Comparison of ENCODE assay signal across 8 mouse cellular contexts in the genomic region with DNA sequence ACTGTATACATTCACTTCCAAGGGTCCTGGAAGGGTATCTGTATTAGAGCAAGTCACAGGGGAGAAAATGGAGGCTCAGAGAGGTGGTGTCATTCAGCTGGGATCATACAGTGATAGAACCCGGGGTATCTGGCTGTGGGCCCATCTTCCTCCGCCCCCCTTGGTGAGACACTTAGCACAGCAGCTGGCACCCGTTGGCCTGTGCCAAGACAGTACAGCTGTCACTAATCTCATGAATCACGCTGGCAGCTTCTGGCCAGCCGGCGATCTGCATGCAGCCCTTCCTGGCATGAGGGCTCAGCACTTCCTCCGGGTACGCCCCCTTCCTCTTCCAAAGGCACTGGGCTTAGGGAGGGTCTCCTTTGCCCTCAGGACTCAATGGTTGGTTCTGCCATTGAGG. TPM values are rescaled to one million over a fixed set of nuclear protein-coding genes. Genes with fewer than 3 reads are reported as not detected.
DNase-seq lines count a peak whose midpoint lies in the region; ATAC-seq and TF ChIP-seq lines count a peak whose summit lies in the region.

No protein-coding gene starts in this region.

- H3K4me3 ChIP-seq in embryonic facial prominence, embryonic 15.5 days (replicated peaks), result peak overlapping the region; percentile 10
- H3K4me3 ChIP-seq in heart, embryonic 15.5 days, result 0 out of 2 replicates have a peak overlapping the region, but pooled peaks have one; percentile 10
- H3K4me3 ChIP-seq in stomach, postnatal 0 days (ENCODE audit: low read depth, low read length), result no peak overlapping the region; the same call in 1 of the 2 replicates

- no peak for TF ChIP-seq CTCF in stomach, postnatal 0 days (IDR thresholded peaks at IDR 0.05; ENCODE audit: low read depth)

- WGBS in embryonic facial prominence, embryonic 15.5 days, result 27% methylated on average over 8 of the region's 8 CpGs
- WGBS in heart, embryonic 15.5 days, result 25% methylated on average over 8 of the region's 8 CpGs
- 24% methylated on average over 7 of the region's 8 CpGs for WGBS in stomach, postnatal 0 days

- no peaks in the 10 kb centered on the region for H3K9me3 ChIP-seq in embryonic facial prominence, embryonic 15.5 days (replicated peaks)
- no peaks in the 10 kb centered on the region for H3K9me3 ChIP-seq in heart, embryonic 15.5 days (replicated peaks)
- no peaks in the 10 kb centered on the region for H3K9me3 ChIP-seq in stomach, postnatal 0 days (ENCODE audit: control insufficient read depth, low read length)

- peak; percentile 69; the same call in 1 of the 2 replicates for ATAC-seq in embryonic facial prominence, embryonic 15.5 days (ENCODE audit: insufficient number of reproducible peaks, low FRiP score, low TSS enrichment, low read depth)
- ATAC-seq in heart, embryonic 15.5 days (replicated peaks; ENCODE audit: insufficient number of reproducible peaks, insufficient read depth, low FRiP score, low read depth), result no peak
- ATAC-seq in stomach, postnatal 0 days (ENCODE audit: low FRiP score, low TSS enrichment), result no peak
- ATAC-seq in monocyte, adult 5-6 weeks (replicated peaks; ENCODE audit: insufficient number of reproducible peaks, low FRiP score, low TSS enrichment, poor library complexity, severe bottlenecking), result no peak

- H3K27me3 ChIP-seq in embryonic facial prominence, embryonic 15.5 days, result no peaks in the 10 kb centered on the region
- H3K27me3 ChIP-seq in heart, embryonic 15.5 days, result no peaks in the 10 kb centered on the region
- H3K27me3 ChIP-seq in stomach, postnatal 0 days (ENCODE audit: control insufficient read depth, insufficient read depth, low read length), result no peaks in the 10 kb centered on the region

- peaks cover 65% of the 10 kb centered on the region for H3K4me1 ChIP-seq in embryonic facial prominence, embryonic 15.5 days
- H3K4me1 ChIP-seq in heart, embryonic 15.5 days (replicated peaks), result peaks cover 68% of the 10 kb centered on the region
- 0 out of 2 replicates have a peak, but pooled peaks cover 2% of the 10 kb centered on the region for H3K4me1 ChIP-seq in stomach, postnatal 0 days (replicated peaks; ENCODE audit: control insufficient read depth, insufficient read depth)

- peak; percentile 65 for DNase-seq in retina, postnatal 1 day
- no peak for DNase-seq in retina, embryonic 14.5 days (ENCODE audit: low spot score)
- DNase-seq in layer of hippocampus, adult 9-10 months (ENCODE audit: low spot score), result peak; percentile 59
- DNase-seq in lung, postnatal 36 days, result peak; percentile 78
- DNase-seq in stomach, postnatal 0 days (ENCODE audit: low spot score), result no peak

- peak overlapping the region; percentile 48; the same call in 1 of the 2 replicates for H3K27ac ChIP-seq in embryonic facial prominence, embryonic 15.5 days (replicated peaks)
- peak overlapping the region; percentile 77 for H3K27ac ChIP-seq in heart, embryonic 15.5 days
- 0 out of 2 replicates have a peak overlapping the region, but pooled peaks have one; percentile 0 for H3K27ac ChIP-seq in stomach, postnatal 0 days (replicated peaks)

- peaks cover 59% of the 10 kb centered on the region for H3K36me3 ChIP-seq in embryonic facial prominence, embryonic 15.5 days
- H3K36me3 ChIP-seq in heart, embryonic 15.5 days, result peaks cover 45% of the 10 kb centered on the region
- peaks cover 19% of the 10 kb centered on the region for H3K36me3 ChIP-seq in stomach, postnatal 0 days (ENCODE audit: control insufficient read depth, insufficient read depth, low read length)

- H3K4me2 ChIP-seq in embryonic facial prominence, embryonic 15.5 days (replicated peaks), result peak overlapping the region; percentile 33
- H3K4me2 ChIP-seq in heart, embryonic 15.5 days, result peak overlapping the region; percentile 46
- H3K4me2 ChIP-seq in stomach, postnatal 0 days (replicated peaks; ENCODE audit: low read depth), result peak overlapping the region; percentile 34; the same call in 1 of the 2 replicates

- no peak overlapping the region for H3K9ac ChIP-seq in embryonic facial prominence, embryonic 15.5 days
- peak overlapping the region; percentile 12; the same call in 1 of the 2 replicates for H3K9ac ChIP-seq in heart, embryonic 15.5 days
- H3K9ac ChIP-seq in stomach, postnatal 0 days (ENCODE audit: low read length), result peak overlapping the region; percentile 31; the same call in 1 of the 2 replicates

- no peak for TF ChIP-seq EP300 in stomach, postnatal 0 days (optimal IDR thresholded peaks at IDR 0.05)

RNA-seq across cellular contexts. Expression of a gene that starts 5.9 kb away (rescaled TPM):
- 25.2 and 26.2 TPM in 2 replicates for polyA plus RNA-seq in embryonic facial prominence, embryonic 15.5 days (2015; fragmentation: Nextera tagmentation; extraction: Ambion mirVana)
- polyA plus RNA-seq in heart, embryonic 15.5 days (2015; fragmentation: Nextera tagmentation; extraction: Ambion mirVana), result 20.0 and 26.3 TPM in 2 replicates
- polyA plus RNA-seq in stomach, postnatal 0 days (2015; fragmentation: Nextera tagmentation; extraction: Ambion mirVana), result 7.3 and 7.5 TPM in 2 replicates
- 0.39 to 1.1 TPM in 2 of 3 replicates, not detected in the other for total RNA-seq in monocyte, adult 5-6 weeks (2017)

RNA-seq across cellular contexts. Expression of a gene that starts 32.5 kb away (rescaled TPM):
- 80.1 and 83.4 TPM in 2 replicates for polyA plus RNA-seq in embryonic facial prominence, embryonic 15.5 days (2015; fragmentation: Nextera tagmentation; extraction: Ambion mirVana)
- 69.6 and 88.1 TPM in 2 replicates for polyA plus RNA-seq in heart, embryonic 15.5 days (2015; fragmentation: Nextera tagmentation; extraction: Ambion mirVana)
- polyA plus RNA-seq in stomach, postnatal 0 days (2015; fragmentation: Nextera tagmentation; extraction: Ambion mirVana), result 29.2 and 31.2 TPM in 2 replicates
- 4.1 to 8.0 TPM (median 6.2 TPM) in 3 replicates for total RNA-seq in monocyte, adult 5-6 weeks (2017)

RNA-seq across cellular contexts. Expression of a gene that starts 42.7 kb away (rescaled TPM):
- polyA plus RNA-seq in embryonic facial prominence, embryonic 15.5 days (2015; fragmentation: Nextera tagmentation; extraction: Ambion mirVana), result 0.84 and 1.2 TPM in 2 replicates
- polyA plus RNA-seq in heart, embryonic 15.5 days (2015; fragmentation: Nextera tagmentation; extraction: Ambion mirVana), result 1.2 and 2.1 TPM in 2 replicates
- polyA plus RNA-seq in stomach, postnatal 0 days (2015; fragmentation: Nextera tagmentation; extraction: Ambion mirVana), result 2.1 and 2.2 TPM in 2 replicates
- total RNA-seq in monocyte, adult 5-6 weeks (2017), result not detected in 3 replicates

RNA-seq across cellular contexts. Expression of a gene that starts 59.8 kb away (rescaled TPM):
- polyA plus RNA-seq in embryonic facial prominence, embryonic 15.5 days (2015; fragmentation: Nextera tagmentation; extraction: Ambion mirVana), result 34.5 and 37.7 TPM in 2 replicates
- polyA plus RNA-seq in heart, embryonic 15.5 days (2015; fragmentation: Nextera tagmentation; extraction: Ambion mirVana), result 38.3 and 54.7 TPM in 2 replicates
- 13.5 and 14.1 TPM in 2 replicates for polyA plus RNA-seq in stomach, postnatal 0 days (2015; fragmentation: Nextera tagmentation; extraction: Ambion mirVana)
- 0.32 to 15.0 TPM (median 6.1 TPM) in 3 replicates for total RNA-seq in monocyte, adult 5-6 weeks (2017)

Comparison
In these comparisons a context has a peak if more than half of its experiments do, and no peak if none do; other contexts are left out.
1. DNase-seq: peak in retina, postnatal 1 day (single experiment), layer of hippocampus, adult 9-10 months (single experiment) and lung, postnatal 36 days (single experiment); none in retina, embryonic 14.5 days (single experiment) and stomach, postnatal 0 days (single experiment).
2. H3K27ac ChIP-seq: peak in every context shown above with its lines; median percentile 77 in heart, embryonic 15.5 days; 48 in embryonic facial prominence, embryonic 15.5 days; 0 in stomach, postnatal 0 days.
3. Peak in every context shown above with its lines, with median percentiles within 50 percentile points of each other: H3K4me2 ChIP-seq.